Mouse (Mus musculus) CH12.LX (cell line): ENCODE results near the gene Tjap1. TPM values are rescaled to one million over a fixed set of nuclear protein-coding genes. Genes with fewer than 3 reads are reported as not detected.

Experiments used
- DNase-seq: peaks from one replicate; pipeline ENCODE4 v3.0.0-alpha.2; 2013; ENCODE audit errors: extremely low read depth
- H3K27ac ChIP-seq: 2 replicates; pipeline ENCODE4 v1.5.1; 2012; ENCODE audit warnings: low read depth, mild to moderate bottlenecking, control low read depth, moderate library complexity; ENCODE audit not compliant: insufficient read depth
- H3K27me3 ChIP-seq: replicated peaks from 2 replicates; pipeline ENCODE3; 2012; ENCODE audit warnings: inconsistent platforms
- H3K36me3 ChIP-seq, 2 experiments: replicated peaks in 1 of 2; 2 replicates each; pipeline versions ENCODE3 to v1.6.1; 2012; ENCODE audit warnings: inconsistent platforms in 1 of 2, low read length in 1 of 2, mild to moderate bottlenecking in 1 of 2, mixed read lengths in 1 of 2, moderate library complexity in 1 of 2; ENCODE audit not compliant: control insufficient read depth in 1 of 2, insufficient read depth in 1 of 2
- H3K4me1 ChIP-seq, 2 experiments: 2 replicates each; pipeline ENCODE4 v1.6.1; 2012; ENCODE audit warnings: inconsistent platforms in 1 of 2, moderate library complexity in 1 of 2; ENCODE audit not compliant: insufficient read depth in 2 of 2, control insufficient read depth in 1 of 2
- H3K4me2 ChIP-seq: 2 replicates; pipeline ENCODE4 v1.6.1; 2012; ENCODE audit warnings: low read depth, mild to moderate bottlenecking, control low read depth; ENCODE audit not compliant: poor library complexity, insufficient read depth, severe bottlenecking
- H3K4me3 ChIP-seq, 3 experiments: fragments of 150-350 bp in 1 of 3; sonication (generic) in 1 of 3; replicated peaks in 1 of 3; 2 replicates each; pipeline versions ENCODE3 to v1.5.1; 2011 to 2012; ENCODE audit warnings: low read depth in 2 of 3, low read length in 2 of 3, mild to moderate bottlenecking in 2 of 3, moderate library complexity in 2 of 3, control low read depth in 1 of 3, improper control_type of control experiment in 1 of 3, inconsistent platforms in 1 of 3, mixed read lengths in 1 of 3; ENCODE audit not compliant: poor library complexity in 1 of 3
- H3K79me2 ChIP-seq: replicated peaks from 2 replicates; pipeline ENCODE4 v1.6.1; 2012; ENCODE audit warnings: mild to moderate bottlenecking, moderate library complexity; ENCODE audit not compliant: control insufficient read depth, poor library complexity, insufficient read depth, severe bottlenecking; ENCODE audit errors: extremely low read depth
- H3K9ac ChIP-seq: 2 replicates; pipeline ENCODE4 v1.6.1; 2012; ENCODE audit warnings: low read depth, mild to moderate bottlenecking, control low read depth, moderate library complexity; ENCODE audit not compliant: insufficient read depth
- H3K9me3 ChIP-seq: replicated peaks from 2 replicates; pipeline ENCODE3; 2012; ENCODE audit warnings: low read length, inconsistent platforms, mixed read lengths
- BHLHE40 ChIP-seq: IDR thresholded peaks from 2 replicates; pipeline ENCODE4 v1.6.1; 2011; ENCODE audit warnings: mild to moderate bottlenecking, low read depth, low read length, improper control_type of control experiment
- CHD2 ChIP-seq: IDR thresholded peaks from 2 replicates; pipeline ENCODE4 v1.6.1; 2011; ENCODE audit warnings: low read length, improper control_type of control experiment
- CTCF ChIP-seq, 2 experiments: IDR thresholded peaks in 1 of 2; conservative IDR thresholded peaks in 1 of 2; 2 replicates each; pipeline ENCODE4 v1.5.1; 2011 to 2012; ENCODE audit warnings: low read depth in 2 of 2, low read length in 2 of 2, improper control_type of control experiment in 1 of 2, inconsistent platforms in 1 of 2, mild to moderate bottlenecking in 1 of 2, moderate library complexity in 1 of 2
- ETS1 ChIP-seq: conservative IDR thresholded peaks from 2 replicates; pipeline ENCODE4 v1.6.1; 2012; ENCODE audit warnings: low read depth, mild to moderate bottlenecking, inconsistent platforms, low read length, improper control_type of control experiment, moderate library complexity
- HCFC1 ChIP-seq: IDR thresholded peaks from 2 replicates; pipeline ENCODE4 v1.6.1; 2012; ENCODE audit warnings: low read depth, mild to moderate bottlenecking, inconsistent platforms, low read length, improper control_type of control experiment
- JUND ChIP-seq: conservative IDR thresholded peaks from 2 replicates; pipeline ENCODE4 v1.6.1; 2011; ENCODE audit warnings: low read depth, low read length, improper control_type of control experiment
- KAT2A ChIP-seq: IDR thresholded peaks from 2 replicates; pipeline ENCODE4 v1.6.1; 2012; ENCODE audit warnings: low read length, improper control_type of control experiment, inconsistent platforms; ENCODE audit not compliant: insufficient replicate concordance
- MAFK ChIP-seq: IDR thresholded peaks from 2 replicates; pipeline ENCODE4 v1.6.1; 2011; ENCODE audit warnings: low read length, improper control_type of control experiment; ENCODE audit not compliant: insufficient replicate concordance
- MEF2A ChIP-seq: IDR thresholded peaks from 2 replicates; pipeline ENCODE4 v1.6.1; 2014; ENCODE audit warnings: low read depth, mild to moderate bottlenecking, inconsistent platforms, low read length, improper control_type of control experiment, borderline replicate concordance
- MXI1 ChIP-seq: IDR thresholded peaks from 2 replicates; pipeline ENCODE4 v1.6.1; 2011; ENCODE audit warnings: mild to moderate bottlenecking, low read depth, low read length, improper control_type of control experiment
- NRF1 ChIP-seq: IDR thresholded peaks from 2 replicates; pipeline ENCODE4 v1.6.1; 2014; ENCODE audit warnings: low read depth, mild to moderate bottlenecking, inconsistent platforms, low read length, improper control_type of control experiment, moderate library complexity
- POLR2AphosphoS2 ChIP-seq: IDR thresholded peaks from 2 replicates; pipeline ENCODE4 v1.6.1; 2011; ENCODE audit warnings: low read depth, low read length, improper control_type of control experiment
- RCOR1 ChIP-seq: conservative IDR thresholded peaks from 2 replicates; pipeline ENCODE4 v1.6.1; 2012; ENCODE audit warnings: low read depth, mild to moderate bottlenecking, inconsistent platforms, low read length, improper control_type of control experiment
- SMC3 ChIP-seq: IDR thresholded peaks from 2 replicates; pipeline ENCODE4 v1.6.1; 2011; ENCODE audit warnings: low read depth, low read length, improper control_type of control experiment
- TCF12 ChIP-seq: IDR thresholded peaks from 2 replicates; pipeline ENCODE4 v1.6.1; 2014; ENCODE audit warnings: low read depth, mild to moderate bottlenecking, inconsistent platforms, low read length, improper control_type of control experiment
- USF1 ChIP-seq: IDR thresholded peaks from 2 replicates; pipeline ENCODE4 v1.6.1; 2014; ENCODE audit warnings: low read depth, mild to moderate bottlenecking, inconsistent platforms, low read length, improper control_type of control experiment
- ZC3H11A ChIP-seq: IDR thresholded peaks from 2 replicates; pipeline ENCODE4 v1.6.1; 2012; ENCODE audit warnings: low read depth, mild to moderate bottlenecking, inconsistent platforms, low read length, improper control_type of control experiment
- dilution Hi-C: fragments of 300-500 bp; cut with MboI; formaldehyde crosslinking; loops from 2 replicates; pipeline ENCODE4 v1.14.3; 2020; ENCODE audit warnings: low sequenced_read_pairs; ENCODE audit not compliant: extremely low pct_unique_long_range_greater_than_20kb, extremely low pct_ligation_motif_present
- in situ Hi-C: fragments of 300-500 bp; cut with MboI; formaldehyde crosslinking; loops from 3 replicates; pipeline ENCODE4 v1.14.3; 2019; ENCODE audit warnings: low sequenced_read_pairs, low pct_ligation_motif_present, low pct_unique_long_range_greater_than_20kb, mixed read lengths
- polyA plus RNA-seq: library from polyadenylated mRNA; unstranded; fragments of >175 nt; gene quantifications from 2 replicates; pipeline ENCODE4 v1.2.1, GENCODE M21; 2012; ENCODE audit warnings: low read depth; ENCODE audit not compliant: insufficient read length
- total RNA-seq, 2 experiments: library from RNA; depleted of rRNA; stranded (reverse); fragments of 300-350 nt in 1 of 2; fragments of >200 nt in 1 of 2; gene quantifications; 2 replicates each; pipeline ENCODE4 v1.2.3; 2012 to 2014

Gene Tjap1
- total and polyA plus RNA-seq, 3 experiments: 8.6 to 24.3 (median 14.2) TPM

DNA sequence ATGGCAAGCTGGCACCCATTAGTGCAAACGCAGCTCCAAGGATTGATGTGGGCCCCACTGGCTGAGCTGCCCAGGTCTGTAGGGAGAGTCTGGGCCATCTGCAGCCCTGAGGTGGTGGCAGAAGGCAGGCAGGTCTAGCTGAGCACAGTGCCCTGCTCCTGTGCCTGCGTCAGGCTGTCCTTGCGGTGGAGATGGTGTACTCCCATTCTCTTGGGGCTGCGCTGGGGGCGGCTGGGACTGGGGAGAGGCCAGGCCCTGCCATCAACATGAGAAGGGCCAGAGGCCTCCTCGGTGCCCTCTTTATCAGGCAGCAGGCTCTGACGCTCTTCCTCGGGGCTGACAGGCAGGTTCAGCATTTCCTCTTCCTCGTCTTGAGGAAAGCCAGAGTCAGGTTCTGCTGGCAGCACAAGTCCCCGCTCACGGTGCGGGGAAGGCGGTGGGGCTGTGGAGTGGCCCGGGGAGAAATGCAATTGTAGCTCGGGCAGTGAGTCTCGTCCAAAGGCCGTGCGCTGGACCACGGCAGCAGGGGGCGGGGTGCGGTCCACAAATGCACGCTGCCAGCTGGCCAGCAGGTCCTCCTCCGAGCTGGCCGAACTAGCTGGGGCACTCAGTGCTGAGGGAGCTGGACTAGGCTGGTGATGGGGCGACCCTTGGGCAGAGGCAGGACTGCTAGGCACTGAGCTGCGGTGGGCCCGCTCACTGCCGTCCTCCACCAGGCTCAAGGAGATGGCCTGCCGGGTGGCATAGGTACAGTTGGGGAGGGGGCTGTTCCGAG is 24.4 kb downstream of the Tjap1 start:
- DNase-seq: no peak
- dilution Hi-C loops (no loop called here), in situ Hi-C loops (no loop called here)
- no peaks in the 10 kb centered on the region for H3K27me3 ChIP-seq
- H3K4me3 ChIP-seq: no peak overlapping the region
- H3K79me2 ChIP-seq: no peaks in the 10 kb centered on the region
- H3K27ac ChIP-seq: no peak overlapping the region
- H3K9me3 ChIP-seq: no peaks in the 10 kb centered on the region
- TF ChIP-seq POLR2AphosphoS2 (no peak), ETS1 (no peak), RCOR1 (no peak)
- no peak overlapping the region for H3K4me2 ChIP-seq
- H3K9ac ChIP-seq: no peak overlapping the region
- peaks cover 4 to 5% of the 10 kb centered on the region in 2 experiments for H3K4me1 ChIP-seq
- peaks cover 62 to 75% of the 10 kb centered on the region in 2 experiments for H3K36me3 ChIP-seq

- H3K27ac ChIP-seq: no peak overlapping the region
- no peaks in the 10 kb centered on the region for H3K27me3 ChIP-seq
- TF ChIP-seq USF1 (no peak), CTCF (conservative IDR thresholded peaks at IDR 0.05 in 1 of 2, IDR thresholded peaks at IDR 0.05 in 1 of 2; ENCODE audit: low read depth in 2 of 2, low read length in 2 of 2) (no peak), NRF1 (no peak), MAFK (no peak), TCF12 (no peak), SMC3 (no peak), CHD2 (no peak), RCOR1 (no peak), MXI1 (no peak), JUND (no peak), HCFC1 (no peak), BHLHE40 (no peak), ZC3H11A (no peak), KAT2A (no peak), MEF2A (no peak)
- H3K79me2 ChIP-seq: no peaks in the 10 kb centered on the region
- H3K36me3 ChIP-seq: peaks cover 51 to 66% of the 10 kb centered on the region in 2 experiments
- H3K4me2 ChIP-seq: no peak overlapping the region
- no peak overlapping the region for H3K9ac ChIP-seq
- peaks cover 5 to 14% of the 10 kb centered on the region in 2 experiments for H3K4me1 ChIP-seq
- dilution Hi-C loops: no loop called here
- no peak for DNase-seq
- no peak overlapping the region for H3K4me3 ChIP-seq
- H3K9me3 ChIP-seq: no peaks in the 10 kb centered on the region
- in situ Hi-C loops: no loop called here
Measured at GRCm38 (mm10) chr17:46255147-46255546, 27.7 kb downstream of the Tjap1 start.
